Mouse (Mus musculus): Measurements from ENCODE around the gene Il34.

- TF ChIP-seq CTCF (IDR thresholded peaks at IDR 0.05; ENCODE audit: low read depth, low read length) (no peak), POLR2A (IDR thresholded peaks at IDR 0.05; ENCODE audit: borderline replicate concordance, low read depth, low read length) (no peak)
These were observed 20.4 kb downstream of the Il34 start for GRCm38 (mm10) chr8:110785366-110785765.
